Mouse (Mus musculus): ENCODE results near the gene Ppp1r9a.

- TF ChIP-seq MAX (IDR thresholded peaks at IDR 0.05; ENCODE audit: low read depth): no peak
- no peak for TF ChIP-seq REST (IDR thresholded peaks at IDR 0.05; ENCODE audit: insufficient read depth, insufficient read length)
- TF ChIP-seq TCF12 (IDR thresholded peaks at IDR 0.05; ENCODE audit: insufficient read depth, poor library complexity, severe bottlenecking): no peak
- TF ChIP-seq E2F4 (IDR thresholded peaks at IDR 0.05; ENCODE audit: insufficient read depth): no peak
- no peak for TF ChIP-seq MYOG (IDR thresholded peaks at IDR 0.05; ENCODE audit: control insufficient read depth in 1 of 3, insufficient read depth in 1 of 3, insufficient read length in 2 of 3, low read depth in 2 of 3)
- TF ChIP-seq POLR2A (IDR thresholded peaks at IDR 0.05; ENCODE audit: insufficient read length, low read depth): no peak
- no peak for TF ChIP-seq USF1 (IDR thresholded peaks at IDR 0.05; ENCODE audit: low read depth)
- TF ChIP-seq CEBPB (IDR thresholded peaks at IDR 0.05; ENCODE audit: insufficient read depth, poor library complexity, severe bottlenecking): no peak
- TF ChIP-seq TCF3 (IDR thresholded peaks at IDR 0.05; ENCODE audit: insufficient read length, low read depth): no peak
Measured at GRCm38 (mm10) chr6:5038140-5038749, 135.5 kb downstream of the Ppp1r9a start.

Data from myocyte (in vitro differentiated cells).